Mouse (Mus musculus) frontal cortex, postnatal 10 days (tissue): ENCODE results near the gene Gm11034.

Experiments used
- DNase-seq, 2 experiments: peaks; one replicate each; pipeline ENCODE4 v3.0.0; 2022; ENCODE audit warnings: low spot score in 2 of 2, mixed read lengths in 1 of 2

Gene Gm11034

GRCm38 (mm10) chr8:72213536-72213935, at the start of gene Gm11034:
Gm11034 (minus strand) TSS chr8:72213636.
- no peak for DNase-seq

- no peak for DNase-seq
Observed at GRCm38 (mm10) chr8:72262756-72263155, 49.3 kb upstream of the Gm11034 start.

DNA sequence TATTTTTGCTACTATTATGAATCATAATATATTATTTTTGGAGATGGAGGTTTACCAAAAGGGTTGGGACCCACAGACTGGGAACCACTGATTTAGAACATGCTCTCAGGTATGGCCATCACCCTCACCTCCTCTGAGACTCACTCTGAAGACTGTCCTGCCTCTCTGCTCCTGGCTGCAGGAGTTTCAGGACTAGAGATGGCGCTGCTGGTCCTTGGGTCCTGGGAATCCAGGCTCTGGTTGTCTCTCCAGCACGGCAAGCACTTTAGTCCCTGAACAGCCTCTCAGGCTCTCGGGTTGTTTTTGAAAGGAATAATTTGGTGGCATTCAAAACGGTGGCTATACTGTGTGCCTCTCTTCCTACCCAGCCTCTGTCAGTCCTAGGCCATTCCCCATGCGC, 48.4 kb upstream of the Gm11034 start:
- DNase-seq, result no peak

- no peak for DNase-seq
Observed at GRCm38 (mm10) chr8:72261431-72261830, 48.0 kb upstream of the Gm11034 start.

DNA sequence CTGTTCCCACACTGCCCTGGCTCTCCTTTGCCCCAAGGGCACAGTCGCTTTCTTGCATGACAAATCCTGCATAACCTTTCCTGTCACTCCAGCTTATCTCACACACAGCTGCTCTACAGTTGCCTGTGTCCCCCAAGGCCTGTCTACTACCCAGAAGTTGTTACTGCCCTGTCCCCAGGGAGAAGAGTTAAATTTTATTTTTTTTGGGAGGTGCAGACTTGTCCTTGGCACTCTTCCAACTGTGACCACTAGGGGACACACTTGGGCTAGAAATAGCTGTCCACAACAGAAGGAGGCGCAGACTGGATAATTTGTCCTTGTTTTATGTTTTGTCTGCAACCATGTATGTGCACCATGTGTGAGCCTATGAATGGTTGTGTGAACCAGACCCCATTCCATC, 47.6 kb upstream of the Gm11034 start:
- peak in 1 of 2 experiments; percentile 46 for DNase-seq

- no peak for DNase-seq
Observed at GRCm38 (mm10) chr8:72260585-72260984, 47.1 kb upstream of the Gm11034 start.

DNA sequence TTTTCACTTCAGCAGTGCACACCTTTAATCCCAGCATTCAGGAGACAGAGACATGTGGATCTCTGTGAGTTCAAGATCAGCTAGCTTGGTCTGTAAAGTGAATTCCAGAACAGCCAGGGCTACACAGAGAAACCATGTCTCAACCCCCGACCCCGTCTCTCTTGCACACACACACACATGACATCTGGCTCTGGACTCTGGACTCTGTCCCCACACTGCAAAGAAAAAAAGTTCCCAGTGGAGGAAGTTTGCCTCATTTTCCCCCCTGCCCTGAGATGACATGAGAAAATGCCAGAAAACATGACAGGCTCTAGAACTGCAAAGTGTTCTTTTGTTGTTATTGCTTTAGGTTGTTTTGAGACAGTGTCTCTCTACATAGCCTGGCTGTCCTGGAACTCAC, 46.4 kb upstream of the Gm11034 start:
- no peak for DNase-seq

- DNase-seq, result no peak
Observed at GRCm38 (mm10) chr8:72257902-72258238, 44.4 kb upstream of the Gm11034 start.

DNA sequence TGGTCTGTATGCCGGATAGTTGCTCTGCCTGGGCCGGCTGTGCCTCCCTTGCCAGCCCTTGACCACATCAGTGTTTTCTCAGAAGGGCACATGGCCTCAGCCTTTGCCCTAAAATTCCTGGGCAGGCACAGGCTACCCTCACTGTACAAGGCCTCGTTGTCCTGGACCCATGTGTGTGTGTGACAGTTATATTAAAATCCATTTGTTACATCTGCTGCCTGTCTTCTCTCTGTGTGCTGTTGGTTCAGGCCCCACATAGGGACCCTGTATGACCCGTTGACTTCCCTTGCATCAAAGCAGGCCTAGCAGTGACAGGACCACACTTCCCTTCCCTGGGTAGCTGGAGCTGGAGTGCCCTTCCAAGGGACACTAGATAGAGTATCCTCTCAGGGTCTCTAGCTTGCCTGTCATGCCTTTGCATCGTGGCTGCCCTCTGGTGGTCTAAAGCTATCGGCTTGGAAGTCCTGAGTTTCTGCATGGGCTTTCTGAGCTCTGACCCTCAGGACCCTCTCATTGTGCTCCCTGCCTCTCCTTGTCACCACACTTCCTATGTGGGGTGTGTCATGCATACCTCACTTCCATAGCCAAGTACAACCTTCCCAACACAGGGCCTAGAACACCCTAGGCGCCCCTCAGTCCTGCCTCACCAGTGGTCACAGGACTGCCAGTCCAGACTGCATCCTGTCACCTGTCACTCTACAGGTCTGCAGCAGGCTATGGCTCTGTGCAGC, 43.9 kb upstream of the Gm11034 start:
- peak in 1 of 2 experiments; percentile 47 for DNase-seq

DNA sequence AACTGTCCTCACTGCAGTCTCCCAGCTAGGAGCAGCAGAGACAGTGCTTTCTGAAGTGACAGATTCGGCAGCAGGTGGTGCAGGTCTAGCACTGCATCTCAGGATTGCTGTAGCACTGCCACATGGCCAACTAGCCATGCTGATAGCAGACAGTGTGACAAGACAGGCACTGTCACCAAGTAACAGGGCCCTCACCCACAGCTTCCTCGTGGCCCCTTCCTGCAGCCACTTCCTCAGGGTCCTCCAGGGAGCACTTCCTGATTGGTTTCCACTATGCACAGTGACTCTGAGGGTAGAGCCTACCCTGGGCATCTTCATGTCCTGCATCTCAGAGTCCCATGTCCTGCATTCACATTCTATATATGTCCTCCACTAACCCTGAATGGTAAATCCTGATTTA, 31.2 kb upstream of the Gm11034 start:
- no peak for DNase-seq

DNA sequence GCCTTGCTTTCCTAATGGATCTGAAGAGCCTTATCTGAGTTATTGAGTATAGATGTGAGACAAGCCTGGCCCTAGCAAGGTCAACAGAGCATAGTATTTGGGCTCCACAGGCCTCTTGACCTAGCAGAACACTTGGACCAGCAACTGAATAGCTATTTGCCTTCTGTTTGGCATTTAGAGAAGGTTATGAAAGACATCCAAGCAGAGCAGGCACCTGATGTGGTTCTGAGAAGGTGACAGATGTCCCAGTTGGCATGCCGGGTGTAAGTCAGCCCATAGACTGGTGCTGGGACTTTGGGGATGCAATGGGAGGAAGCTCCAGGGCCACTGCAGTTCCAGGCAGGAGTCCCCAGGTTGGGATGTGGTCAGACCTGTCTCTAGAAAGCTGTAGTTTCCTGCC, 28.8 kb upstream of the Gm11034 start:
- no peak for DNase-seq

- DNase-seq, result no peak
Observed at GRCm38 (mm10) chr8:72240951-72241350, 27.5 kb upstream of the Gm11034 start.

DNA sequence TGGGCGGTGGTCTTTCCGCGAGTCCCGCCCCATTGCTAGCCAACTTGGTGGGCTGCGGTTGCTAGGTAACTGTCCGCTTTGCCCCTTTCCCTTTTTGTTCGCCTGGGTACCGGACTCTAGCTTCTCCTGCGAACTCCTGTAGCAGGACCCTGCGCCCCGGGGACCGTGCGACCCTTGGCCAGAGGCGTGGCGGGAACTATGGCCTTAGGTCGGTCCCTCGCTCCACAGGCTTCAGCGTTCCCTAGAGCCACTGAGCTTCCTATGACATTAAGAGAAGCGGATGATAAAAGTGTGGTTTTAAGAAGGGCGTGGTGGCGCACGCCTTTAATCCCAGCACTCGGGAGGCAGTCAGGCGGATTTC, 26.9 kb upstream of the Gm11034 start:
- DNase-seq, result no peak

- peak; percentile 96 to 97 for DNase-seq
Observed at GRCm38 (mm10) chr8:72239499-72240402, 26.3 kb upstream of the Gm11034 start, which contains the start of gene Ap1m1. Ap1m1 (plus strand) TSS chr8:72240018.

GRCm38 (mm10) chr8:72222656-72223055, 9.2 kb upstream of the Gm11034 start:
- DNase-seq, result no peak

GRCm38 (mm10) chr8:72220758-72221157, 7.3 kb upstream of the Gm11034 start:
- no peak for DNase-seq

DNA sequence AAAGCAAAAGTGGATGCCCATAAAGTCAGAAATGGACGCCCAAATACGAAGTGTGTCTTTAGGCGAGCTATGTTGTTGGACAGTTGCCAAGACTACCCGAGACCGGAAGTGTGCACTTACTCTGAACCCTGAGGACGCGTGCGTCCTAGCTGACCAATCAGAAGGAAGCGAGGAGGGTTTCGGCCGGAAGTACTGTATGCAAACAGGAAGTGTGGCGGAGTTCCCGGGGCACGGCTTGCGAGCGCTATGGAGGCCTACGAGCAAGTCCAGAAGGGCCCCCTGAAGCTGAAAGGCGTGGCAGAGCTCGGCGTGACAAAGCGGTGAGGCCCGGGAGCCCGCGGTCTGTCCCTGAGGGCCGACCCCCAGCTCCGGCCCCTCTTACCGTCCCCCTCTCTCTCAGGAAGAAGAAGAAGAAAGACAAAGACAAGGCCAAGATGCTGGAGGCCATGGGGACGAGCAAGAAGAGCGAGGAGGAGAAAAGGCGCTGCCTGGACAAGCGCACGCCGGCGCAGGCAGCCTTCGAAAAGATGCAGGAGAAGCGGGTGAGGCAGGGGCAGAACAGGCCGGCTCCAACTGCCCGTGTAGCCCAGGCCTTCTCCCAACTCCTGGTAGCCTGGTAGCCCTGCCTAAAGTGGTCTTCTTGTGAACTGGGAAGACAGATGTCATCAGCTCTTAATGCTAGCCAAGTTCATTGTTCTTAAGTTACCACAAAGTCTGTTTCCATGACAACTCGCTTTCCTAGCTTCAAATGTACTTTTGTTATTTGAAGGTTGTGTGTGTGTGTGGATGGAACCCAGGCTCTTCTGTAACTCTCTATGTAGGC, 6.3 kb upstream of the Gm11034 start, which contains the start of gene Fam32a:
Gene Fam32a, plus strand, starts transcription at position 190 of the 823 bp plus-strand sequence.
- peak; percentile 83 to 84 for DNase-seq

DNA sequence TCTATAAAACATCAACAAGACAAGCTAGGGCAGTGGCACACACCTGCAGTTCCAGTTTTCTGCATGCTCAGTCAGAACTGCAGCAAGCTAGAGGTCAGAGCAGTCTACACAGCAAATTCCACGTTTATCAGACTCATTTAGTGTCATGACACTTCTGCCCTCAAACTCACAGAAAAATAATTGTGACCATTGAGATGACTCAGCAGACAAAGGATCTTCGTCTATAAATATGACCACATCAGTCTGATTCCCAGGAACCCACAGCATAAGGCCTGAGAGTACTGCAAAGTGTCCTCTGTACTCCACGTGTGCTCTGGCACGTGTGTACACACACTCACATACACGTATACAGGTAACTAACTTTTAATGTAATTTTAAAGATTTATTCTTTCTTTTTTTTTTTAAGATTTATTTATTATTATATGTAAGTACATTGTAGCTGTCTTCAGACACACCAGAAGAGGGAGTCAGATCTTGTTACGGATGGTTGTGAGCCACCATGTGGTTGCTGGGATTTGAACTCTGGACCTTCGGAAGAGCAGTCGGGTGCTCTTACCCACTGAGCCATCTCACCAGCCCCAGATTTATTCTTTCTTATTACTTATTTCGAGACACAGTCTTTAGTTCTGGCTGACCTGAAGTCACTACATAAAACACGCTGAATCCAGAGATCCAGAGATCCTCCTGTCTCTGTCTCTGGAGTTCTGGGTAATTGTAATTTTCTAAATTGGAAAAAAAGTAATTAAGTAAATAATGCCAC, 5.5 kb upstream of the Gm11034 start:
- DNase-seq, result no peak

- no peak for DNase-seq
Observed at GRCm38 (mm10) chr8:72215871-72216270, 2.4 kb upstream of the Gm11034 start.

DNA sequence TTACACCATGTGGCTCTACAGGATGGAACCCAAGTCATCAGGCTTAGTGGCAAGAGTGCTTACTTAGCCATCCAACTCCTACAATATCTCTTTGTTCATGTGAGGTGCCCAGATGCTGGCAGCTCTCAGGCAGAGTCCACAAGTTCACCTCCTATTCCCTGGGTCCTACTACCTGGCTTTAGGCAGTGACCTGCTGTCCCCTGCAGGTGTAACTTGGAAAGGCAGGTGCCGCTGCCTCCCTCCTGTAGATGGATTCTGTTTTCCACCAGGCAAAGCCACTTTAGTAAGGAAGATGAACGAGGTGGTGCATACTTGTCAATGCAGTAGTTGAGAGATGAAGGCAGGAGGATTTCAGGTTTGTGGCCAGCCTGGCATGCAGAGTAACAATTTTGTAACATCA, 1.6 kb upstream of the Gm11034 start:
- no peak for DNase-seq

DNA sequence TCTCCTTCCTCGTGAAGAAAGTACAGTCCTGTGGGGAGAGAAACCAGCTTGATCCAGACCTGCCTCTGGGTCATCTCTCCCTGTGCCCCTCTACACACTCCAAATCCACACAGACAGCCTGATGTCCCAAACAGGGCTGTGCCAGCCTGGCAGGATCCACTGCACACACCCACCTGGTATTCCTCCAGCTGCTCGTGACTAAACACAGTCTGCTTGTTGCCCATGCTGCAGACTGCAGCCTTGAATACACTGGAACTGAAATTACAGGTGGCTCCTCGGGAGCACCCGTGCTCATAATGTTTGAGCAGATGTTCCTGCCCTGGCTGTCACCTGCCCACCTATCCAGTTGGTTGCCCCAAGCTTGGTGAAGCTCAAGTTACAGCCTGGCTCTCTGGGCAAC, 685 bp downstream of the Gm11034 start, which contains the start of gene Cib3:
Gene Cib3, minus strand, starts transcription at position 87 of the 400 bp plus-strand sequence.
- DNase-seq, result no peak
